Comparison of ENCODE assay signal across 11 mouse cellular contexts in genomic region chr4:106978376-106978775, GRCm38 (mm10).
DNase-seq lines count a peak whose midpoint lies in the region; ATAC-seq and TF ChIP-seq lines count a peak whose summit lies in the region.
"Had no signal": no experiment of that assay in that cellular context is flagged by ENCODE, and none has a peak within 500 bp of the region (broad histone marks: within the 10 kb centered on the region; RNA-seq: fewer than 3 reads in every experiment).

No protein-coding gene starts in this region.

- H3K4me3 ChIP-seq in intestine, embryonic 14.5 days (ENCODE audit: low read depth, low read length), result no peak overlapping the region
- no peak overlapping the region for H3K4me3 ChIP-seq in intestine, postnatal 0 days (ENCODE audit: low read depth, low read length)
- no peak overlapping the region for H3K4me3 ChIP-seq in heart, embryonic 13.5 days
- H3K4me3 ChIP-seq in limb, embryonic 13.5 days, result no peak overlapping the region
- H3K4me3 ChIP-seq in thymus, adult 2 months (ENCODE audit: control insufficient read depth, insufficient read depth, low read length), result no peak overlapping the region

- H3K9ac ChIP-seq in intestine, embryonic 14.5 days (ENCODE audit: low read length), result no peak overlapping the region
- H3K9ac ChIP-seq in intestine, postnatal 0 days (ENCODE audit: low read depth, low read length), result no peak overlapping the region
- 0 out of 2 replicates have a peak overlapping the region, but pooled peaks have one; percentile 13 for H3K9ac ChIP-seq in heart, embryonic 13.5 days
- H3K9ac ChIP-seq in limb, embryonic 13.5 days, result 0 out of 2 replicates have a peak overlapping the region, but pooled peaks have one; percentile 13

- H3K4me1 ChIP-seq in intestine, embryonic 14.5 days (replicated peaks; ENCODE audit: control insufficient read depth, insufficient read depth, low read length), result peaks cover 78% of the 10 kb centered on the region
- peaks cover 20% of the 10 kb centered on the region for H3K4me1 ChIP-seq in intestine, postnatal 0 days (replicated peaks; ENCODE audit: control insufficient read depth, insufficient read depth, low read length)
- peaks cover 87% of the 10 kb centered on the region for H3K4me1 ChIP-seq in heart, embryonic 13.5 days
- H3K4me1 ChIP-seq in limb, embryonic 13.5 days, result peaks cover 99% of the 10 kb centered on the region
- peaks cover 21% of the 10 kb centered on the region for H3K4me1 ChIP-seq in thymus, adult 2 months (replicated peaks; ENCODE audit: control insufficient read depth, insufficient read depth, low read length)

- ATAC-seq in intestine, embryonic 14.5 days (replicated peaks; ENCODE audit: low FRiP score, low TSS enrichment, low read depth), result no peak
- no peak for ATAC-seq in intestine, postnatal 0 days
- no peak for ATAC-seq in heart, embryonic 13.5 days (ENCODE audit: extremely low read depth, insufficient number of reproducible peaks, low FRiP score, low TSS enrichment)
- ATAC-seq in limb, embryonic 13.5 days (ENCODE audit: low FRiP score, low read depth), result no peak
- ATAC-seq in megakaryocyte, adult 5-6 weeks (ENCODE audit: poor library complexity, severe bottlenecking), result no peak

- DNase-seq in intestine, embryonic 14.5 days (ENCODE audit: low spot score), result no peak
- DNase-seq in Muller cell, postnatal 12 days (ENCODE audit: inconsistent ontology term), result peak; percentile 71
- no peak for DNase-seq in adrenal gland, adult 8-10 months
- DNase-seq in thymus, adult 2 months, result no peak
- DNase-seq: adrenal gland, postnatal 10 days; kidney, adult 9 months; right cerebral cortex, postnatal 25 days had no signal

- 52% methylated on average over 8 of the region's 8 CpGs for WGBS in intestine, embryonic 14.5 days
- WGBS in intestine, postnatal 0 days, result 65% methylated on average over 8 of the region's 8 CpGs
- 52% methylated on average over 8 of the region's 8 CpGs for WGBS in heart, embryonic 13.5 days
- 63% methylated on average over 8 of the region's 8 CpGs for WGBS in limb, embryonic 13.5 days
- WGBS in thymus, adult 2 months, result 92% methylated on average over 8 of the region's 8 CpGs

- no peaks in the 10 kb centered on the region for H3K9me3 ChIP-seq in intestine, embryonic 14.5 days (ENCODE audit: control insufficient read depth, low read length)
- no peaks in the 10 kb centered on the region for H3K9me3 ChIP-seq in intestine, postnatal 0 days (ENCODE audit: control insufficient read depth)
- no peaks in the 10 kb centered on the region for H3K9me3 ChIP-seq in heart, embryonic 13.5 days
- no peaks in the 10 kb centered on the region for H3K9me3 ChIP-seq in limb, embryonic 13.5 days

- no peaks in the 10 kb centered on the region for H3K27me3 ChIP-seq in intestine, embryonic 14.5 days (replicated peaks; ENCODE audit: control insufficient read depth, insufficient read depth, low read length)
- no peaks in the 10 kb centered on the region for H3K27me3 ChIP-seq in intestine, postnatal 0 days (replicated peaks; ENCODE audit: control insufficient read depth, insufficient read depth, low read length)
- no peaks in the 10 kb centered on the region for H3K27me3 ChIP-seq in heart, embryonic 13.5 days (replicated peaks)
- H3K27me3 ChIP-seq in limb, embryonic 13.5 days, result no peaks in the 10 kb centered on the region
- H3K27me3 ChIP-seq in thymus, adult 2 months (ENCODE audit: control insufficient read depth, insufficient read depth, low read length), result no peaks in the 10 kb centered on the region

- H3K27ac ChIP-seq in intestine, embryonic 14.5 days (ENCODE audit: low read depth), result peak overlapping the region; percentile 33
- H3K27ac ChIP-seq in intestine, postnatal 0 days (ENCODE audit: low read depth, low read length), result no peak overlapping the region
- H3K27ac ChIP-seq in heart, embryonic 13.5 days (replicated peaks), result 0 out of 2 replicates have a peak overlapping the region, but pooled peaks have one; percentile 29
- H3K27ac ChIP-seq in limb, embryonic 13.5 days, result no peak overlapping the region; the same call in 1 of the 2 replicates
- no peak overlapping the region for H3K27ac ChIP-seq in thymus, adult 2 months (ENCODE audit: control insufficient read depth, insufficient read depth, low read length)

- peaks cover 5% of the 10 kb centered on the region; the same call in 1 of the 2 replicates for H3K36me3 ChIP-seq in intestine, embryonic 14.5 days (ENCODE audit: control insufficient read depth, insufficient read depth, low read length)
- H3K36me3 ChIP-seq in intestine, postnatal 0 days (ENCODE audit: control insufficient read depth, insufficient read depth), result no peaks in the 10 kb centered on the region
- H3K36me3 ChIP-seq in heart, embryonic 13.5 days, result peaks cover 5% of the 10 kb centered on the region
- peaks cover 14% of the 10 kb centered on the region; the same call in 1 of the 2 replicates for H3K36me3 ChIP-seq in limb, embryonic 13.5 days
- H3K36me3 ChIP-seq in thymus, adult 2 months (ENCODE audit: control insufficient read depth, insufficient read depth, low read length), result no peaks in the 10 kb centered on the region

- H3K4me2 ChIP-seq in intestine, embryonic 14.5 days (ENCODE audit: low read length), result no peak overlapping the region
- no peak overlapping the region for H3K4me2 ChIP-seq in intestine, postnatal 0 days (replicated peaks; ENCODE audit: low read depth)
- no peak overlapping the region for H3K4me2 ChIP-seq in heart, embryonic 13.5 days
- no peak overlapping the region for H3K4me2 ChIP-seq in limb, embryonic 13.5 days (replicated peaks)

- TF ChIP-seq POLR2A in thymus, adult 2 months (IDR thresholded peaks at IDR 0.05; ENCODE audit: control insufficient read depth, extremely low read depth, insufficient read depth, low read length, poor library complexity), result no peak

- TF ChIP-seq CTCF in intestine, postnatal 0 days (IDR thresholded peaks at IDR 0.05; ENCODE audit: low read depth), result no peak
- no peak for TF ChIP-seq CTCF in thymus, adult 2 months (IDR thresholded peaks at IDR 0.05; ENCODE audit: borderline replicate concordance, control insufficient read depth, extremely low read depth, insufficient read depth, low read length, poor library complexity)

Comparison
In these comparisons a context has a peak if more than half of its experiments do, and no peak if none do; other contexts are left out.
1. H3K27ac ChIP-seq: peak in intestine, embryonic 14.5 days (single experiment) and heart, embryonic 13.5 days (single experiment); none in intestine, postnatal 0 days (single experiment), limb, embryonic 13.5 days (single experiment) and thymus, adult 2 months (single experiment).
2. H3K9ac ChIP-seq: peak in heart, embryonic 13.5 days (single experiment) and limb, embryonic 13.5 days (single experiment); none in intestine, embryonic 14.5 days (single experiment) and intestine, postnatal 0 days (single experiment).